Mouse (Mus musculus): ENCODE data around the gene Sall2.

DNA sequence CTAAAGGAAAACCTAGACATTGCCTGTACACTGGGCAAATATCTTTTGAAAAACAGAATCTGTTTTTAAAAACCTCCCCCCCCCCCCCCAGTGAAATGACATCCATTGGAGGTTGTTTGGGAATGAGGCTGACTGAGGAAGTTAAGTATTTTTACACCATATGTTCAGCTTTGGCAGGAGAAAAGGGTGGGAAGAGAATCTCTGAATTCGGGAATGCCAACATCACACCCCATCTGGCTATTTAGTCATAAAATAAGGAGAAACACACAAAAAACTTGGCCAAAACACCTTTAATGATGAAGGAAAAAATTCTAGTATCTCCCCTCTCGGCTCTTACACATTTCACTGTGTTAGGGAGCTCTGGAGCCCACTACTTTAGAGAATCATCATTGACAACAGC, 17.7 kb downstream of the Sall2 start:
- TF ChIP-seq CTCF (IDR thresholded peaks at IDR 0.05; ENCODE audit: low read depth, low read length) = no peak
- TF ChIP-seq POLR2A (IDR thresholded peaks at IDR 0.05; ENCODE audit: insufficient read depth, low read length) = no peak
- no peak for TF ChIP-seq EP300 (IDR thresholded peaks at IDR 0.05; ENCODE audit: insufficient read depth, low read depth, low read length)

Data from ES-Bruce4 (cell line).